Mouse (Mus musculus): Measurements from ENCODE around the gene Gm10719.
"Not testable (repeated sequence)": the region's sequence is repeated elsewhere in the genome, so short reads cannot be mapped to it uniquely, and the experiment has no call there.

- not testable (repeated sequence) for TF ChIP-seq CTCF (conservative IDR thresholded peaks at IDR 0.05; ENCODE audit: insufficient read depth, insufficient read length, low read depth, low read length); POLR2A (IDR thresholded peaks at IDR 0.05; ENCODE audit: low read depth, low read length)
Measured at GRCm38 (mm10) chr9:3007272-3007671, 9.9 kb upstream of the Gm10719 start.
